ENCODE assay signal across 21 mouse cellular contexts in the genomic region with DNA sequence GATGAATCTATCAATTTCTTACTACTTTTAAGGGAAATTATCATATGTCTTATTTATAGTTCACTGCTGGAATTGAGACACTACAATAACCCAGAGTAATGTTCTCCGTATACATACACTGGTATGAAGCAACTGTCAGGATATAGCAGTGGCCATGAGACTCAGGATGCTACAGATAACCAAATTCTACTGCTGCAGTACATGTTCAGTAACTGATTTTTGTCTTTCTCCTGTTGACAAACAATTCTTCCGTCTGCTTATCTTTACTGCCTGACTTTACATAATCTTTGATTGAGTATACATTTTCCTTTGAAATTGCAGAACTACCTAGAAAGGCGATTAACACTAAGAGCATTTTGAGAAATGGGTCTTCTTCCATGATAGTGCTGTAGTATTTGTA.
DNase-seq lines count a peak whose midpoint lies in the region; ATAC-seq and TF ChIP-seq lines count a peak whose summit lies in the region.
"Had no signal": no experiment of that assay in that cellular context is flagged by ENCODE, and none has a peak within 500 bp of the region (broad histone marks: within the 10 kb centered on the region; RNA-seq: fewer than 3 reads in every experiment).

No protein-coding gene starts in this region.

- H3K4me1 ChIP-seq in liver, embryonic 12.5 days: peaks cover 9% of the 10 kb centered on the region
- H3K4me1 ChIP-seq in MEL (ENCODE audit: control insufficient read depth in 1 of 2, insufficient read depth in 2 of 2, low read length in 2 of 2): no peaks in the 10 kb centered on the region
- peaks cover 4 to 6% of the 10 kb centered on the region in 2 experiments for H3K4me1 ChIP-seq in liver, embryonic 14.5 days (replicated peaks; ENCODE audit: control insufficient read depth in 2 of 2, insufficient read depth in 2 of 2, low read length in 1 of 2)
- H3K4me1 ChIP-seq: embryonic facial prominence, embryonic 10.5 days; embryonic facial prominence, embryonic 12.5 days; forebrain, embryonic 13.5 days; forebrain, embryonic 15.5 days had no signal

- no peak for DNase-seq in liver
- peak; percentile 1 for DNase-seq in MEL (ENCODE audit: low read depth, low spot score)
- no peak for DNase-seq in liver, embryonic 14.5 days (ENCODE audit: low read depth in 3 of 3, low spot score in 3 of 3)
- no peak for DNase-seq in heart, postnatal 10 days
- no peak for DNase-seq in ovary, adult 18-20 months (ENCODE audit: low spot score)
- DNase-seq: adrenal gland, adult 8-10 months; adrenal gland, postnatal 14 days; adrenal gland, postnatal 36 days; cerebellum, adult 11-12 months; cerebellum, adult 2 months; cerebellum, adult 9-10 months; cerebellum, postnatal 10 days; cerebellum, postnatal 25 days; forebrain, postnatal 0 days had no signal

- no peak for TF ChIP-seq POLR2A in MEL (IDR thresholded peaks at IDR 0.05; ENCODE audit: control insufficient read depth in 1 of 2, insufficient read depth in 1 of 2, low read depth in 1 of 2, low read length in 2 of 2, poor library complexity in 1 of 2)

- no peaks in the 10 kb centered on the region for H3K79me2 ChIP-seq in MEL (ENCODE audit: control insufficient read depth, insufficient read depth, low read length, poor library complexity)

- H3K27me3 ChIP-seq in liver, embryonic 12.5 days (replicated peaks): no peaks in the 10 kb centered on the region
- H3K27me3 ChIP-seq in MEL (ENCODE audit: control insufficient read depth in 1 of 2, insufficient read depth in 2 of 2, low read length in 2 of 2): no peaks in the 10 kb centered on the region
- no peaks in the 10 kb centered on the region for H3K27me3 ChIP-seq in liver, embryonic 14.5 days (ENCODE audit: control insufficient read depth, insufficient read depth, low read length)
- H3K27me3 ChIP-seq: embryonic facial prominence, embryonic 12.5 days; forebrain, embryonic 13.5 days; forebrain, embryonic 15.5 days had no signal

- H3K9me3 ChIP-seq in liver, embryonic 12.5 days (replicated peaks): no peaks in the 10 kb centered on the region
- H3K9me3 ChIP-seq in MEL (replicated peaks; ENCODE audit: insufficient read depth, low read length): no peaks in the 10 kb centered on the region
- no peaks in the 10 kb centered on the region for H3K9me3 ChIP-seq in liver, embryonic 14.5 days (ENCODE audit: control insufficient read depth, low read length)
- H3K9me3 ChIP-seq: embryonic facial prominence, embryonic 10.5 days; embryonic facial prominence, embryonic 12.5 days; forebrain, embryonic 13.5 days; forebrain, embryonic 15.5 days had no signal

- H3K9ac ChIP-seq in liver, embryonic 12.5 days: no peak overlapping the region
- H3K9ac ChIP-seq in MEL (ENCODE audit: control insufficient read depth, low read depth, low read length, poor library complexity, severe bottlenecking): no peak overlapping the region
- no peak overlapping the region for H3K9ac ChIP-seq in liver, embryonic 14.5 days (replicated peaks)
- H3K9ac ChIP-seq: embryonic facial prominence, embryonic 12.5 days; forebrain, embryonic 13.5 days; forebrain, embryonic 15.5 days; forebrain, postnatal 0 days had no signal

- no peak overlapping the region for H3K4me3 ChIP-seq in liver, embryonic 12.5 days
- no peak overlapping the region for H3K4me3 ChIP-seq in MEL (ENCODE audit: control insufficient read depth in 1 of 2, insufficient read depth in 1 of 2, low read depth in 2 of 2, low read length in 2 of 2)
- H3K4me3 ChIP-seq in liver, embryonic 14.5 days (ENCODE audit: insufficient read depth in 1 of 2, low read depth in 2 of 2, low read length in 2 of 2): no peak overlapping the region
- H3K4me3 ChIP-seq: embryonic facial prominence, embryonic 10.5 days; embryonic facial prominence, embryonic 12.5 days; forebrain, embryonic 13.5 days; forebrain, embryonic 15.5 days had no signal

- no peak overlapping the region for H3K4me2 ChIP-seq in liver, embryonic 12.5 days
- no peak overlapping the region for H3K4me2 ChIP-seq in liver, embryonic 14.5 days (ENCODE audit: low read depth)
- H3K4me2 ChIP-seq: embryonic facial prominence, embryonic 12.5 days; forebrain, embryonic 13.5 days; forebrain, embryonic 15.5 days had no signal

- no peak for TF ChIP-seq RAD21 in MEL (IDR thresholded peaks at IDR 0.05; ENCODE audit: low read depth, low read length)

- H3K27ac ChIP-seq in liver, embryonic 12.5 days: no peak overlapping the region
- no peak overlapping the region for H3K27ac ChIP-seq in MEL (ENCODE audit: control insufficient read depth, low read depth, low read length)
- no peak overlapping the region for H3K27ac ChIP-seq in liver, embryonic 14.5 days
- H3K27ac ChIP-seq: embryonic facial prominence, embryonic 10.5 days; embryonic facial prominence, embryonic 12.5 days; forebrain, embryonic 13.5 days; forebrain, embryonic 15.5 days had no signal

- H3K36me3 ChIP-seq in liver, embryonic 12.5 days: no peaks in the 10 kb centered on the region
- H3K36me3 ChIP-seq in MEL (ENCODE audit: control insufficient read depth in 1 of 2, insufficient read depth in 2 of 2, low read length in 2 of 2): no peaks in the 10 kb centered on the region
- H3K36me3 ChIP-seq in liver, embryonic 14.5 days (replicated peaks; ENCODE audit: control insufficient read depth, insufficient read depth, low read depth): no peaks in the 10 kb centered on the region
- H3K36me3 ChIP-seq: embryonic facial prominence, embryonic 10.5 days; embryonic facial prominence, embryonic 12.5 days; forebrain, embryonic 15.5 days had no signal

- 42% methylated on average over 3 of the region's 3 CpGs for WGBS in liver, embryonic 12.5 days (ENCODE audit: insufficient replicate concordance)
- 26% methylated on average over 3 of the region's 3 CpGs for WGBS in liver, embryonic 14.5 days (ENCODE audit: insufficient replicate concordance)

- ATAC-seq in liver, embryonic 12.5 days: peak; percentile 70
- peak; percentile 47; the same call in 1 of the 2 replicates for ATAC-seq in liver, embryonic 14.5 days (ENCODE audit: insufficient read depth)
- no peak for ATAC-seq in megakaryocyte progenitor cell, adult 5-6 weeks (replicated peaks; ENCODE audit: poor library complexity)
- ATAC-seq: activated CD4-positive, CD25-positive, alpha-beta regulatory T cell, adult 4 months; forebrain, embryonic 13.5 days; forebrain, embryonic 15.5 days; forebrain, postnatal 0 days had no signal

- no peak for TF ChIP-seq CTCF in MEL (IDR thresholded peaks at IDR 0.05 in 2 of 3, conservative IDR thresholded peaks at IDR 0.05 in 1 of 3; ENCODE audit: control insufficient read depth in 1 of 3, insufficient read depth in 1 of 3, low read depth in 2 of 3, low read length in 3 of 3, poor library complexity in 1 of 3, severe bottlenecking in 1 of 3)
- TF ChIP-seq CTCF in liver, embryonic 14.5 days (IDR thresholded peaks at IDR 0.05; ENCODE audit: low read depth): no peak

- intact Hi-C loops in heart, postnatal 10 days (cut with DNase I): no loop called here

- no peak for TF ChIP-seq EP300 in MEL (IDR thresholded peaks at IDR 0.05; ENCODE audit: low read depth in 1 of 2, low read length in 2 of 2)
- peak; percentile 17; the same call in 1 of the 2 replicates for TF ChIP-seq EP300 in liver, embryonic 14.5 days (IDR thresholded peaks at IDR 0.05; ENCODE audit: low read depth)

TF ChIP-seq in MEL, 35 proteins besides CTCF, POLR2A, EP300 and RAD21:
- TF ChIP-seq GABPA (IDR thresholded peaks at IDR 0.05; ENCODE audit: low read depth, low read length): no peak
- TF ChIP-seq USF1 (IDR thresholded peaks at IDR 0.05; ENCODE audit: low read depth, low read length): no peak
- TF ChIP-seq ZNF384 (IDR thresholded peaks at IDR 0.05; ENCODE audit: low read depth, low read length): no peak
- TF ChIP-seq USF2 (IDR thresholded peaks at IDR 0.05; ENCODE audit: borderline replicate concordance in 1 of 2, insufficient read depth in 1 of 2, low read depth in 1 of 2, low read length in 2 of 2): no peak
- TF ChIP-seq MEF2A (IDR thresholded peaks at IDR 0.05; ENCODE audit: extremely low read depth, insufficient replicate concordance, low read depth, low read length, poor library complexity, severe bottlenecking): no peak
- TF ChIP-seq SMC3 (IDR thresholded peaks at IDR 0.05; ENCODE audit: low read depth, low read length): no peak
- no peak for TF ChIP-seq MAZ (IDR thresholded peaks at IDR 0.05; ENCODE audit: low read depth, low read length)
- no peak for TF ChIP-seq ETS1 (IDR thresholded peaks at IDR 0.05; ENCODE audit: low read depth, low read length)
- TF ChIP-seq MAFK (IDR thresholded peaks at IDR 0.05; ENCODE audit: borderline replicate concordance, low read depth, low read length): no peak
- TF ChIP-seq MYB (IDR thresholded peaks at IDR 0.05; ENCODE audit: low read depth, low read length): no peak
- TF ChIP-seq TAL1 (IDR thresholded peaks at IDR 0.05; ENCODE audit: low read length): no peak
- no peak for TF ChIP-seq KAT2A (conservative IDR thresholded peaks at IDR 0.05; ENCODE audit: low read depth, low read length)
- no peak for TF ChIP-seq MXI1 (IDR thresholded peaks at IDR 0.05; ENCODE audit: low read depth, low read length)
- no peak for TF ChIP-seq GATA1 (IDR thresholded peaks at IDR 0.05; ENCODE audit: low read depth, low read length)
- no peak for TF ChIP-seq ZMIZ1 (IDR thresholded peaks at IDR 0.05; ENCODE audit: low read depth, low read length)
- no peak for TF ChIP-seq ZKSCAN1 (IDR thresholded peaks at IDR 0.05; ENCODE audit: low read depth, low read length)
- no peak for TF ChIP-seq ZC3H11A (IDR thresholded peaks at IDR 0.05; ENCODE audit: low read depth, low read length)
- no peak for TF ChIP-seq RCOR1 (IDR thresholded peaks at IDR 0.05; ENCODE audit: low read depth, low read length)
